Mouse (Mus musculus) CD4-positive, CD25-positive, alpha-beta regulatory T cell, adult 4 months (primary cell): Measurements from ENCODE around the gene Ccer1. TPM values are rescaled to one million over a fixed set of nuclear protein-coding genes. Genes with fewer than 3 reads are reported as not detected.

ENCODE experiments used
- polyA plus RNA-seq, 2 experiments: library from polyadenylated mRNA; unstranded; fragments of 100-300 nt; shearing (Covaris generic); gene quantifications; one replicate each; pipeline ENCODE4 v1.2.1; 2017

Ccer1 gene
- polyA plus RNA-seq, 2 experiments from 2014 or later, result not detected

Other genes starting within 250 kb of the Ccer1 start
- not detected for gene Dcn, start 213.4 kb upstream of the Ccer1 start, polyA plus RNA-seq
- gene Lum, start 127.9 kb upstream of the Ccer1 start, polyA plus RNA-seq, result not detected
- not detected for gene Kera, start 86.2 kb upstream of the Ccer1 start, polyA plus RNA-seq
- not detected for gene Epyc, start 49.0 kb upstream of the Ccer1 start, polyA plus RNA-seq
- gene C030005K15Rik, start 33.7 kb downstream of the Ccer1 start, polyA plus RNA-seq, result not detected